Mouse (Mus musculus) intestine, embryonic 14.5 days (tissue): ENCODE results near the gene Mkln1. TPM values are rescaled to one million over a fixed set of nuclear protein-coding genes. Genes with fewer than 3 reads are reported as not detected.

ENCODE experiments used
- ATAC-seq: fragments of 200-750 bp; cut with Nextera tagmentation; replicated peaks from 2 replicates; pipeline ENCODE4 v1.8.0; 2017; ENCODE audit warnings: low read depth, moderate number of reproducible peaks, moderate TSS enrichment, moderate library complexity; ENCODE audit not compliant: low FRiP score, low TSS enrichment
- DNase-seq: peaks from one replicate; pipeline ENCODE4 v3.0.0-alpha.2; 2018; ENCODE audit warnings: low spot score
- H3K27ac ChIP-seq: fragments of 300-500 bp; sonication (generic); 2 replicates; pipeline ENCODE4 v1.5.1; 2014; ENCODE audit warnings: low read depth, mild to moderate bottlenecking, control low read depth
- H3K27me3 ChIP-seq: fragments of 300-500 bp; sonication (generic); replicated peaks from 2 replicates; pipeline ENCODE4 v1.6.1; 2014; ENCODE audit warnings: low read length, control low read depth; ENCODE audit not compliant: control insufficient read depth, insufficient read depth
- H3K36me3 ChIP-seq: fragments of 300-500 bp; sonication (generic); 2 replicates; pipeline ENCODE4 v1.6.1; 2014; ENCODE audit warnings: low read length, control low read depth; ENCODE audit not compliant: control insufficient read depth, insufficient read depth
- H3K4me1 ChIP-seq: fragments of 300-500 bp; sonication (generic); replicated peaks from 2 replicates; pipeline ENCODE4 v1.6.1; 2014; ENCODE audit warnings: low read length, control low read depth, mixed read lengths; ENCODE audit not compliant: control insufficient read depth, insufficient read depth
- H3K4me2 ChIP-seq: fragments of 300-500 bp; sonication (generic); 2 replicates; pipeline ENCODE4 v1.6.1; 2014; ENCODE audit warnings: low read length
- H3K4me3 ChIP-seq: fragments of 300-500 bp; sonication (generic); 2 replicates; pipeline ENCODE4 v1.5.1; 2014; ENCODE audit warnings: low read depth, low read length, control low read depth, mixed read lengths
- H3K9ac ChIP-seq: fragments of 300-500 bp; sonication (generic); 2 replicates; pipeline ENCODE4 v1.6.1; 2014; ENCODE audit warnings: mild to moderate bottlenecking, low read length
- H3K9me3 ChIP-seq: fragments of 300-500 bp; sonication (generic); 2 replicates; pipeline ENCODE4 v1.6.1; 2016; ENCODE audit warnings: low read length, control low read depth; ENCODE audit not compliant: control insufficient read depth
- WGBS: fragments of 180-500 bp; shearing (Covaris S2); extraction: QIAGEN DNeasy Blood & Tissue Kit; methylation state at CpG from one replicate; pipeline ENCODE4 v1.1.7; 2014; 5-methylcytosine and 5-hydroxymethylcytosine counted together
- polyA plus RNA-seq: library from polyadenylated mRNA; unstranded; fragments of >200 nt; fragmentation: Nextera tagmentation; extraction: Ambion mirVana; gene quantifications from 2 replicates; pipeline ENCODE4 v1.2.1, GENCODE M21; 2014

Mkln1 gene
- polyA plus RNA-seq, 1 experiment from 2014 or later, result 167 TPM

DNA sequence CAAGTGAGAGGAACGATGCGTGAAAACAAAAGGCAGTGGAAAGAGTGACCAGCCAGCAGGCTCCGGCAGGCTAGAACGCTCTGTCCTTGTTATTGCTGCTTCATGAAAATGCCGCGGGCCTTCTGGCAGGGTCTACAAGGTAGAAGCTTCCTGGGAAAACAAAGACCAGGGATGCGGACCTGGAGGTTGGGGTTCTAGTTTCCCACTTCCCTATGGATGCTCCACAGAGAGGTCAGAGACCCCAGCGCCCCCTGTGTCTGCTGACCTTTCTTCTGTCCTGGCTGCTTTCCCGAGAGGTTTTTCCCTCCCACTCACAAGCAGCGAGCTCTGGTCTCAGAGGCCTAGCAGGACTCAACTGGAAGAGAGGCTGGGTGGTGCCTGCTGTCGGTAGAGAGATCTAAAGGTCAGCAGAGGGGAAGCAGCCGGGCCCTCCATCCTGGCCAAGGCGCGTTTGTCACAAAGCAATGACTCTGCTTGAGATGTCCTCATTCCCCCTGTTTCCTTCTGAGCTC is 27.9 kb upstream of the Mkln1 start:
- H3K4me2 ChIP-seq, result no peak overlapping the region
- no peaks in the 10 kb centered on the region for H3K4me1 ChIP-seq
- no peak for ATAC-seq
- H3K27ac ChIP-seq, result no peak overlapping the region
- no peak overlapping the region for H3K4me3 ChIP-seq
- H3K9ac ChIP-seq, result no peak overlapping the region
- DNase-seq, result no peak
- H3K36me3 ChIP-seq, result no peaks in the 10 kb centered on the region
- no peaks in the 10 kb centered on the region for H3K27me3 ChIP-seq
- 60% methylated on average over 14 of the region's 14 CpGs for WGBS
- H3K9me3 ChIP-seq, result no peaks in the 10 kb centered on the region

DNA sequence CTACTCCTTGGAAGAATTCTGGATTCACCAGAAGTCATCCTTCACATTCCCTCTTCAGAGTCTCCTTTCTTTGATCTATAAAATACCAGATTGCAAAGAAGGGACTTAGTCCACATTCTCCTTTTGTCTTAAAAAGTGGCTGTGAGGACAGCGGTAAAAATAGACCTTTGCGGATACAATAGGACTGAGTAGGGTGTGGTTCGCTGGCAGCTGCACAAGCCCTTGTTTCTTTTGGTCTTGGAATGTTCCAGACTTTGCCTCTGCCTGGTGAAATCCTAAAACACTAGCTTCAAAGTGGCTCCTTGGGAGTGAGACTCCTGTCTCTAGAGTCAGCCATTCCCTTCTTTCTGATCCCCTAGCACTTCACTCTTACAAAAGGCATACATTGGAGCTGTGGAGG is 27.4 kb upstream of the Mkln1 start:
- H3K9me3 ChIP-seq, result no peaks in the 10 kb centered on the region
- H3K4me1 ChIP-seq, result no peaks in the 10 kb centered on the region
- no peak overlapping the region for H3K4me2 ChIP-seq
- no peaks in the 10 kb centered on the region for H3K27me3 ChIP-seq
- no peaks in the 10 kb centered on the region for H3K36me3 ChIP-seq
- no peak for ATAC-seq
- H3K9ac ChIP-seq, result no peak overlapping the region
- no peak overlapping the region for H3K4me3 ChIP-seq
- DNase-seq, result no peak
- WGBS, result 89% methylated on average over 3 of the region's 3 CpGs
- H3K27ac ChIP-seq, result no peak overlapping the region

DNA sequence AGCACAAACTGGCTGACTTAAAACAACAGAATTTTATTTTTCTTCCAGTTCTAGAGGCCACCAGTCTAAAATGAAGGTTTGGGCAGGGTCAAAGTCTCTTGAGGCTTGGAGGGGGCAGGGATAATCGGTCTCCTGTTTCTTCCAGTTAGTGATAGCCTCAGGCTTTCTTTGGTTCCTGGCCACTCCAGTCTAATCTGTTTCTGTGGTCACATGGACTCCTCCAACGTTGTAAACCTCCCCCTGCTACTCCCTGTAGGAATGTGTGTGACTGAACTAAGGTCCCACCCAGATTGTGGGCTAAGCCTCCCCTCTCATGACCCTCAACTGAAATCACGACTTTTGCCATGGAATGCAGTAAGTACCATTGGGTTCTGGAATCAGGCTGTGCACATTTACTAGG is 25.9 kb upstream of the Mkln1 start:
- 32% methylated on average over 3 of the region's 3 CpGs for WGBS
- Histone ChIP-seq H3K9me3 (no peaks in the 10 kb centered on the region), H3K9ac (no peak overlapping the region), H3K4me1 (no peaks in the 10 kb centered on the region), H3K4me2 (no peak overlapping the region), H3K36me3 (no peaks in the 10 kb centered on the region), H3K4me3 (no peak overlapping the region), H3K27ac (no peak overlapping the region), H3K27me3 (no peaks in the 10 kb centered on the region)
- no peak for DNase-seq
- ATAC-seq, result no peak

DNA sequence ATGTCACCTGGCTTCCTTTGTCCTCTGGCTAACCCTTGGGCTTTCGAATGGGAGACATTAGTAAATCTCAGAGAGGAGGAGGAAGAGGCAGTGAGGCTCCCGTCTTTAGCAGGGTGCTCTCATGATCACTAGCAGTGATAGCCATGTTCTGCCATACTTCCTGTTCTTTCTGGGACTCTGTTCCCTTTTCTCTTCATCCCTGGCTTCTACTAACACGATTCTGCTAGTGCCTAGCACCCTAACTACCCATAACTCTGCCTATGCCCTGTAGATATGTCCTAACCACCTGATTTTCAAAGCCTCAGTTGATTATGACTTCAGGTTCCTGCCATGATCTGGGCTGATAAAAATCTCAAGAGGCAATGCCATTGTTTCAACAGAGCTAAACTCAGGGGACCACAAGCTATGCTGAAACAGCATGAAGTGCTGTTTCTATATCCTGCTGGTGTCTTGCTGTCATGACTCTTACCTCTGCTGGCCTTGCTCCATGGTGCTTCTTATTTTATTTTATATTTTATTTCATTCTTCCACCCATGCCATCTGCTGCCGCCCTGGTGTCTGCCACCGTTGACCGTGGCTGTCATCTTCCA is 25.4 kb upstream of the Mkln1 start:
- H3K9ac ChIP-seq, result no peak overlapping the region
- ATAC-seq, result no peak
- WGBS, result 89% methylated on average over 6 of the region's 6 CpGs

DNA sequence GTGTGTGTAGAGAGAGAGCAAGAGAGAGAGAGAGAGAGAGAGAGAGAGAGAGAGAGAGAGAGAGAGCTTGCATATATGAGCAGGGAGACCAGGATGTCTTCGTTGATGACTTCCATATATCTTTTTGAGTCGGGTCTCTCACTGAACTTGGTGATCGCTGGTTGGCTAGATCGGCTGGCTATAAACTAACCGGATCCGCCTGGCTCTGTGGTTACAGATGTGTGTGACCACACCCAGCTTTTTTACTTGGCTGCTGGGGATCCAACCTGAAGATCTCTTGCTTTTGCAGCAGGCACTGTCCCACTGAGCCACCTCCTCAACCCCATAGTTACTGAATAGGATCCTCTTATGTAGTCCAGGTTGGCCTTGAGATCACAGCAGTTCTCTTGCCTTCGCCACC is 15.5 kb upstream of the Mkln1 start:
- DNase-seq (no peak), ATAC-seq (no peak)
- no peaks in the 10 kb centered on the region for H3K4me1 ChIP-seq
- H3K9ac ChIP-seq, result no peak overlapping the region
- H3K27ac ChIP-seq, result no peak overlapping the region
- H3K4me3 ChIP-seq, result no peak overlapping the region
- no peaks in the 10 kb centered on the region for H3K36me3 ChIP-seq
- 75% methylated on average over 7 of the region's 7 CpGs for WGBS
- no peaks in the 10 kb centered on the region for H3K27me3 ChIP-seq
- H3K9me3 ChIP-seq, result 0 out of 2 replicates have a peak, but pooled peaks cover 4% of the 10 kb centered on the region
- no peak overlapping the region for H3K4me2 ChIP-seq

More for the DNA sequence above, 25.4 kb upstream of the Mkln1 start:
- DNase-seq, result no peak
- Histone ChIP-seq H3K9me3 (no peaks in the 10 kb centered on the region), H3K4me3 (no peak overlapping the region), H3K4me2 (no peak overlapping the region), H3K36me3 (no peaks in the 10 kb centered on the region), H3K27me3 (no peaks in the 10 kb centered on the region), H3K27ac (no peak overlapping the region), H3K4me1 (no peaks in the 10 kb centered on the region)

DNA sequence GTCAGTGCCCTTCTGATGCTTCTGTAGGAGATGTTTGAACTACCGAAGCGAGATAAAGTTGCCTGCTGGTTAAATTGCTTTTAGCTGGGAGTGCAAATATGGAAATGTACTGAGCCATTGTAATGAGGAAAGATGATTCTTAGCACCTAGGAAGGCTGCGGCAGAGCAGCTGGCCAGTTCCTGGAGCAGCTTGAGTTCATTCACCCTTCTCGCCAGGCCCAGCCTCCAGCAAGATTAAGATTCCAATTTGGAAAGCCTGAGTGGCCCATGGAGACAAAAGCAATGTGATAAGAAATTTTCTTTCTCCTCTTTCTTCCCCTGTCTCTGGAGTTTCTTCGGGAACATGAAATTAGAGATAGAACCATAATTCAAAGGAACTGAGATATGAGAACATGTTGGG is 13.7 kb upstream of the Mkln1 start:
- H3K9me3 ChIP-seq, result 0 out of 2 replicates have a peak, but pooled peaks cover 4% of the 10 kb centered on the region
- WGBS, result 68% methylated on average over 5 of the region's 5 CpGs
- no peak overlapping the region for H3K4me2 ChIP-seq

DNA sequence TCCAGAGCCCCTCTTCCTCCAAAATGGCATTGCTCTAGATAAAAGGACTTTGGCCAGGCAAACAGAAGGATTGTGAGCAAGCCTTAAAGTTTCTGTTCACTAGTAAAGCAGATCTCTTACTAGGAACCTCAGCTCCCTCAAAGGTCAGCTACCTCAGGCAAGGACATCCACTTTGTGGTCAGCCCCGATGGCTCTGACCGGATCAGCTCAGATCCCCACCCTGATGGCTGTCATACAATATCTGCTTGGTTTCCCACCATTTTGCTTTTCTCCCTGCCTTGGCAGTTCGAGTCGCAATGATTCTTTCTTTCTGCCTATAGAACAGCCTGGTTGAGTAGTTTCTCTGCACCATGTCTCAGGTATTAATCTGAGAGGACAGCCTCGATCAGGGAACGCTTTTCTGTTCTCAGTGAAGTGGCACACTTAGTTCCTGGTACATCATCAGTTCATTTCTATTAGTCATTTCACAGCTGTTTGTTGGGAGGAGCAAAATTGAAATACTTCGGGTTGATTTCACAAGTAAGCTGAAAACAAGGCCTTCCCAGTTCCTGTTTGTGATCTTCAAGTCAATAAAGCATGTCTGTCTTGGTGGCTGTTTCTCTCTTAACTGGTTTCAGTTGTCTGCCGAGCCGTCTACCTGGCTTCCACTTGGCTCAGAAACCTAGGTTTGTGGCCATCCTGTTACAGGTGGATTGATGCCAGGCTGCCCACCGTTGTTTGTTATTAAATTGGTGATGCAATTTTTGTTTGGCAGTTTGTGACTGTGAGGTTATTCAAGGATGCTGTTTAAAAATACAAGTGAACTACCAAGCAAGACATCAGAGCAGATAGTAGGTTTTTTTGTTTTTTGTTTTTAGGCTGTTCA is 13.0 kb upstream of the Mkln1 start:
- Histone ChIP-seq H3K4me1 (no peaks in the 10 kb centered on the region), H3K4me3 (no peak overlapping the region), H3K36me3 (no peaks in the 10 kb centered on the region), H3K9ac (no peak overlapping the region), H3K27me3 (no peaks in the 10 kb centered on the region), H3K27ac (no peak overlapping the region), H3K4me2 (no peak overlapping the region), H3K9me3 (no peaks in the 10 kb centered on the region)
- ATAC-seq (no peak), DNase-seq (no peak)
- WGBS, result 91% methylated on average over 10 of the region's 10 CpGs

More for the DNA sequence above, 13.7 kb upstream of the Mkln1 start:
- Histone ChIP-seq H3K4me1 (no peaks in the 10 kb centered on the region), H3K9ac (no peak overlapping the region), H3K4me3 (no peak overlapping the region), H3K36me3 (no peaks in the 10 kb centered on the region), H3K27ac (no peak overlapping the region), H3K27me3 (no peaks in the 10 kb centered on the region)
- DNase-seq (no peak), ATAC-seq (no peak)

DNA sequence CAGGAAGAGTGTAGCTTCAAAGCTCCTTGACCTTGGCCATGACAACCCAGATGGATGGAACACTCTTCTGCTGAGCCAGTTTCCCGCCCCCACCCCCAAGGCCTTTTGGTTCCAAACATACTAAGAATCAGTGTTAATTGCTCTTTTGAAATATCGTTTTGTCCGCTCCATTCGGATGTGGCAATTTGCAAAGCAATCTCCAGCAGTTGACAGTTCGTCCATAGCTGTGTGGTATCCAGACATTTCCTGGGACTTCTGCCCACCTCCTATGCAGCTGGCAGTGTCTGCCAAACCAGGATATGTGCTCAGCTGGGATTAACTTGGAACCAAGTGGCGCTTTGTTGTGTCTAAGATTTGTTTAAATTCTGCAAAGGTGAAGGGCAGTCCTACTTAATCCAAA is 8.8 kb upstream of the Mkln1 start:
- no peak for ATAC-seq
- 85% methylated on average over 6 of the region's 6 CpGs for WGBS
- no peak overlapping the region for H3K4me2 ChIP-seq
- no peaks in the 10 kb centered on the region for H3K9me3 ChIP-seq
- H3K27ac ChIP-seq, result no peak overlapping the region
- H3K27me3 ChIP-seq, result no peaks in the 10 kb centered on the region
- H3K4me3 ChIP-seq, result no peak overlapping the region
- H3K36me3 ChIP-seq, result no peaks in the 10 kb centered on the region
- no peaks in the 10 kb centered on the region for H3K4me1 ChIP-seq
- H3K9ac ChIP-seq, result no peak overlapping the region
- no peak for DNase-seq
